Mouse (Mus musculus) hindbrain, embryonic 15.5 days (tissue): ENCODE measurements at regions not wholly inside any gene's neighbourhood (a gene's known extent, or its start where the extent isn't known, plus 50 kb on each side); places are given as distances from the start of the nearest gene placed in this dataset.

Experiments
- ATAC-seq: fragments of 200-750 bp; cut with Nextera tagmentation; 2 replicates; pipeline ENCODE4 v1.8.0; 2017; ENCODE audit warnings: low read depth, moderate number of reproducible peaks, moderate TSS enrichment; ENCODE audit not compliant: low FRiP score
- H3K27ac ChIP-seq: fragments of 300-500 bp; sonication (generic); replicated peaks from 2 replicates; pipeline ENCODE4 v1.5.1; 2015; ENCODE audit warnings: mild to moderate bottlenecking, inconsistent platforms
- H3K27me3 ChIP-seq: fragments of 300-500 bp; sonication (generic); 2 replicates; pipeline ENCODE4 v1.6.1; 2015; ENCODE audit warnings: control low read depth, inconsistent platforms
- H3K36me3 ChIP-seq: fragments of 300-500 bp; sonication (generic); 2 replicates; pipeline ENCODE4 v1.6.1; 2015; ENCODE audit warnings: control low read depth, inconsistent platforms
- H3K4me1 ChIP-seq: fragments of 300-500 bp; sonication (generic); replicated peaks from 2 replicates; pipeline ENCODE4 v1.6.1; 2015; ENCODE audit warnings: control low read depth, inconsistent platforms
- H3K4me2 ChIP-seq: fragments of 300-500 bp; sonication (generic); 2 replicates; pipeline ENCODE4 v1.6.1; 2015; ENCODE audit warnings: moderate library complexity, mild to moderate bottlenecking, inconsistent platforms
- H3K4me3 ChIP-seq: fragments of 300-500 bp; sonication (generic); 2 replicates; pipeline ENCODE4 v1.5.1; 2015; ENCODE audit warnings: mild to moderate bottlenecking, inconsistent platforms
- H3K9ac ChIP-seq: fragments of 300-500 bp; sonication (generic); 2 replicates; pipeline ENCODE4 v1.6.1; 2015; ENCODE audit warnings: inconsistent platforms
- H3K9me3 ChIP-seq: fragments of 300-500 bp; sonication (generic); 2 replicates; pipeline ENCODE4 v1.6.1; 2016; ENCODE audit warnings: control low read depth, inconsistent platforms
- WGBS: fragments of 180-500 bp; shearing (Covaris S2); methylation state at CpG from one replicate; pipeline ENCODE4 v1.1.7; 2015; 5-methylcytosine and 5-hydroxymethylcytosine counted together

DNA sequence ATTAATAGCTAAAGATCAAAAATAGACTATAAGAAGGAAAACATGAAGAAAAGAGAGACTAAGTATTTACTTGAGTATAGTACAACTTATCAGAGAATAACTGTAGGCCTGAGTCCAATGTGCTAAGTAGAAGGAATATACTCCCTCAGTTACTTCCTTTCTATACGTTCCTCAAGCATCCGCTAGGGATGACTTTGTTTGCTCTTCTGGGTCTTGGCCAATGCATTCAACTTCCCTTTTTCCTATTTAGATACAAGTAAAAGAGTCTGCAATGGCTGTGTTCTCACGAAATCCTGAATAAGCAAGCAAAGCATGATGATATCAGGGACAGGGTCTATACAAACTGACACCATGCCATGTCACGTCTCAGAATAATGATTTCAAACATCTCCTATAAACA lies 135.3 kb upstream of the Klf6 start:
- WGBS: 85% methylated on average over 4 of the region's 4 CpGs
- Histone ChIP-seq H3K27me3 (no peaks in the 10 kb centered on the region), H3K9me3 (no peaks in the 10 kb centered on the region), H3K9ac (no peak overlapping the region), H3K36me3 (no peaks in the 10 kb centered on the region), H3K27ac (no peak overlapping the region), H3K4me1 (no peaks in the 10 kb centered on the region), H3K4me2 (no peak overlapping the region), H3K4me3 (no peak overlapping the region)
- ATAC-seq: no peak

- no peak overlapping the region for H3K4me2 ChIP-seq
- no peaks in the 10 kb centered on the region for H3K36me3 ChIP-seq
- 98% methylated on average over 1 of the region's 1 CpGs for WGBS
- no peaks in the 10 kb centered on the region for H3K4me1 ChIP-seq
- ATAC-seq: no peak
- no peak overlapping the region for H3K27ac ChIP-seq
- no peak overlapping the region for H3K4me3 ChIP-seq
- H3K9ac ChIP-seq: no peak overlapping the region
- no peaks in the 10 kb centered on the region for H3K9me3 ChIP-seq
- H3K27me3 ChIP-seq: no peaks in the 10 kb centered on the region
These were observed 134.8 kb upstream of the Klf6 start for GRCm38 (mm10) chr13:5726446-5726845.

DNA sequence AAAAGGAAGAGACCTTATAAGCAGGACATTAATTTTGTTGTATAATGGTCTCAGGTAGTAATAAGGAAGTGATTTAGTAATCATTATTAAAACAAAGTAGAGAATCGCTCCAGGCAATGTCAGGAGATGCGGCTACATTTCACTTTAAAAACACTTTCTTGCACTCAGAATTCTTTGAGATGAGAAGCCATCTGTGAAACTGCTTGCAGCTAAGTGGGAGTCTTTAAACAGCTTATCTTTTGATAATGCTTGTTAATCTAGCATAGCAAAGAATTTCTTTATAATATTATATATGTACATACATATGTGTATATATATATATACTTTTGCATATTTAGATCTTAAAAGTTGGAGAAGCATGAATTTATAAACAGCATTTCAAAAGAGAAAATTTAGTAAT lies 133.1 kb upstream of the Klf6 start:
- no peak for ATAC-seq
- H3K4me1 ChIP-seq: no peaks in the 10 kb centered on the region
- WGBS: 85% methylated on average over 2 of the region's 2 CpGs
- no peaks in the 10 kb centered on the region for H3K27me3 ChIP-seq
- no peak overlapping the region for H3K4me2 ChIP-seq
- no peak overlapping the region for H3K27ac ChIP-seq
- no peaks in the 10 kb centered on the region for H3K9me3 ChIP-seq
- H3K4me3 ChIP-seq: no peak overlapping the region
- no peaks in the 10 kb centered on the region for H3K36me3 ChIP-seq
- H3K9ac ChIP-seq: no peak overlapping the region

- Histone ChIP-seq H3K27me3 (no peaks in the 10 kb centered on the region), H3K27ac (0 out of 2 replicates have a peak overlapping the region, but pooled peaks have one; percentile 22)
- peak; percentile 82 for ATAC-seq
These were observed 132.5 kb upstream of the Klf6 start for GRCm38 (mm10) chr13:5728808-5729207.

GRCm38 (mm10) chr13:5729426-5730068 lies 131.7 kb upstream of the Klf6 start:
- 59% methylated on average over 6 of the region's 6 CpGs for WGBS
- ATAC-seq: peak; percentile 63; the same call in 1 of the 2 replicates
- no peak overlapping the region for H3K4me3 ChIP-seq
- H3K4me1 ChIP-seq: no peaks in the 10 kb centered on the region
- no peaks in the 10 kb centered on the region for H3K9me3 ChIP-seq
- H3K27ac ChIP-seq: no peak overlapping the region
- no peak overlapping the region for H3K9ac ChIP-seq
- no peaks in the 10 kb centered on the region for H3K27me3 ChIP-seq
- no peaks in the 10 kb centered on the region for H3K36me3 ChIP-seq
- H3K4me2 ChIP-seq: no peak overlapping the region

More at GRCm38 (mm10) chr13:5728808-5729207, 132.5 kb upstream of the Klf6 start:
- Histone ChIP-seq H3K4me3 (no peak overlapping the region), H3K9ac (no peak overlapping the region), H3K9me3 (no peaks in the 10 kb centered on the region), H3K4me1 (no peaks in the 10 kb centered on the region), H3K36me3 (no peaks in the 10 kb centered on the region), H3K4me2 (no peak overlapping the region)
- WGBS: 12% methylated on average over 1 of the region's 1 CpGs

- H3K4me3 ChIP-seq: no peak overlapping the region
- H3K36me3 ChIP-seq: no peaks in the 10 kb centered on the region
- no peaks in the 10 kb centered on the region for H3K9me3 ChIP-seq
- no peaks in the 10 kb centered on the region for H3K27me3 ChIP-seq
- no peaks in the 10 kb centered on the region for H3K4me1 ChIP-seq
- H3K9ac ChIP-seq: no peak overlapping the region
- H3K27ac ChIP-seq: no peak overlapping the region
- 92% methylated on average over 1 of the region's 1 CpGs for WGBS
- ATAC-seq: no peak
- no peak overlapping the region for H3K4me2 ChIP-seq
These were observed 129.1 kb upstream of the Klf6 start for GRCm38 (mm10) chr13:5732206-5732605.

DNA sequence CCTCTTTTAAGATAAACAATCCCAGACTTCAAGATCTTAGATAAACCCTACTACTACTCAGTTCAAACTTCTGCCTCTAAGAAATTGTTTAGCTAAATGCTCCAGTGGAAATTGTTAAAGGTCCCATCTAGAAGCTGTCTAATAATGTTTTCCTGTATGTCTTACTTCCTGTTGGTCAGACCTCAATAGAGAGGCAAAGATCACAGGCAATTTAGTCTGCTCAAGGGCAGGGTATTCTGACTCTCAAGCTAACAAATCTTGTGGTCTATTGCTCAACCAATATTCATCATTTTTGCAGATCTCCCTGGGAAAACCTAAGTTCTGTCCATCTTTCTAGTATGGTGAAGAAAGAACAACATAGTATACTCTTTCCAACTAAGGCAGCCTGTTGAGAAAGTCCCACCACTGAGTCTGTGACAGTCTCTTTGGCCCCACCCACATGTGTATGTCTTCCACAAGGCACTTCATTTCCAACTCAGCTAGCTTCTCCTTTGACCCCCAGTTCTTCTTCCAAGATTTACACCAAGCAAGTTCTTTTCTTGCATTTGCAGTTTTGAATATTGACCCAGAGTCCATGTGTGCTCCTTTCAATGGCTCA lies 126.2 kb upstream of the Klf6 start:
- no peak for ATAC-seq
- Histone ChIP-seq H3K27ac (no peak overlapping the region), H3K27me3 (no peaks in the 10 kb centered on the region), H3K9ac (no peak overlapping the region), H3K4me1 (no peaks in the 10 kb centered on the region), H3K9me3 (no peaks in the 10 kb centered on the region), H3K4me2 (no peak overlapping the region), H3K4me3 (no peak overlapping the region), H3K36me3 (no peaks in the 10 kb centered on the region)

- Histone ChIP-seq H3K4me1 (no peaks in the 10 kb centered on the region), H3K4me3 (no peak overlapping the region), H3K4me2 (no peak overlapping the region), H3K9me3 (no peaks in the 10 kb centered on the region), H3K27me3 (no peaks in the 10 kb centered on the region), H3K36me3 (no peaks in the 10 kb centered on the region), H3K27ac (no peak overlapping the region), H3K9ac (no peak overlapping the region)
- 89% methylated on average over 6 of the region's 6 CpGs for WGBS
- no peak for ATAC-seq
These were observed 124.8 kb upstream of the Klf6 start for GRCm38 (mm10) chr13:5736472-5736871.

DNA sequence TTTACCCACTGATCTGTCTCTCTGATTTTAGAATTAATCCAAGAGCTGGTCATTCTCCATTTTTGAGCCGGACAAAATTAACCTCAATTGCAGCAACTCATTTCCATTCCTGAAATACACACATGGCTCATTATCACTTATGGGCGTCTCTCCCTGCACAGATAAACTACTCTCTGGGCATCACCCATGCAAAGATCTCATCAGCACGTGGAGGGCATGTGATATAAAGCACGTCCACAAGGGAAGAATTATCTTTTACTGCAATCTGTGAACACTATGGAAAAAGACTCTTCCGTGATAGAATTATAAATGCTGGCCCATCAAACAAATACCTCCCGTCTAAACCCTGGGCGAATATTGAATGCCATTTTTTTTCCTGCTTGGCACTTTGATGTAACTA lies 124.1 kb upstream of the Klf6 start:
- H3K9ac ChIP-seq: no peak overlapping the region
- no peak overlapping the region for H3K27ac ChIP-seq
- no peaks in the 10 kb centered on the region for H3K27me3 ChIP-seq
- no peak overlapping the region for H3K4me3 ChIP-seq
- WGBS: 71% methylated on average over 7 of the region's 7 CpGs
- no peak for ATAC-seq
- H3K9me3 ChIP-seq: no peaks in the 10 kb centered on the region
- no peak overlapping the region for H3K4me2 ChIP-seq
- no peaks in the 10 kb centered on the region for H3K4me1 ChIP-seq
- no peaks in the 10 kb centered on the region for H3K36me3 ChIP-seq

DNA sequence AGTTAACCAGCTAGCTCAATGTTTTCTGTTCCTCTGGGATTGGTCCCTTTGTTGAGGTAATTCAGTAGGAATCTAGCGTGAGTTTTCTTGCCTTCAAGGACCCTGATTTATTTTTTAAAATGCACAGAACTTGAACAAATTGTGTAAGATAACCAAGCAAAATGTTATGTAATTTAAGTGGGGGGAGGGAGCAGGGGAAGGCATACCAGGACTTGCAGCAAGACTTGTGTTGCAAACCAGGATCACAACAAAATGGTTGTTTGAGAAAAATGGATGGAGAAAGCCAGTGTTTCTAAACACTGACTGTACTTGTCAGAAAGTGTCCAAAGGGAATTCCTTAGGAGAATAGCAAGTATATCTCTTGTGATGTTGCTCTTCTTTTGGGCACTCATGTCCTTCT lies 120.5 kb upstream of the Klf6 start:
- no peak overlapping the region for H3K4me2 ChIP-seq
- no peaks in the 10 kb centered on the region for H3K36me3 ChIP-seq
- H3K4me3 ChIP-seq: no peak overlapping the region
- no peak for ATAC-seq
- no peak overlapping the region for H3K9ac ChIP-seq
- no peaks in the 10 kb centered on the region for H3K9me3 ChIP-seq
- 75% methylated on average over 1 of the region's 1 CpGs for WGBS
- no peaks in the 10 kb centered on the region for H3K27me3 ChIP-seq
- H3K27ac ChIP-seq: no peak overlapping the region
- no peaks in the 10 kb centered on the region for H3K4me1 ChIP-seq

DNA sequence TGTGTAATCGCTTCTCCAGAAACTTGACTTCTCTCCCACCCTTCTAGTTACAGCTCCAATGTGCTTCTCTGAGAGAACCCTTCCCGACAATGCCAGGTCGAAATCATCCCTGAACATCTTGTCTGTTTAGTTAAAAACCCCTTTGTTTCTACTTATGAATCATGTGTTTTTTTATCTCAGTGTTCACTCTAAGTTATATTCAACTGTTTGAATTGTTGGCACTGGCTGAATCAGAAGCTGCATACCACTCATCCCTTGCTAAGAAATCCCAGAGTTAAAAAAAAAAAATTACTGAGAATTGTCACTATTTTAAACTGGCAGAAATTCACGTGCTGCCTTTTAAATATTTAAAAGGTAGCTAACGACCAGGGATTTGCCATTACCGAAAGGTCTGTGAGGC lies 116.3 kb upstream of the Klf6 start:
- no peak overlapping the region for H3K4me3 ChIP-seq
- WGBS: 79% methylated on average over 6 of the region's 6 CpGs

GRCm38 (mm10) chr13:5757176-5757575 lies 104.1 kb upstream of the Klf6 start:
- no peak overlapping the region for H3K27ac ChIP-seq
- no peak overlapping the region for H3K4me3 ChIP-seq
- WGBS: 92% methylated on average over 3 of the region's 3 CpGs
- no peak overlapping the region for H3K9ac ChIP-seq
- H3K36me3 ChIP-seq: no peaks in the 10 kb centered on the region
- H3K4me2 ChIP-seq: no peak overlapping the region
- H3K27me3 ChIP-seq: no peaks in the 10 kb centered on the region
- H3K9me3 ChIP-seq: no peaks in the 10 kb centered on the region
- no peak for ATAC-seq
- H3K4me1 ChIP-seq: no peaks in the 10 kb centered on the region

More for the DNA sequence above, 116.3 kb upstream of the Klf6 start:
- Histone ChIP-seq H3K9ac (no peak overlapping the region), H3K9me3 (no peaks in the 10 kb centered on the region), H3K27me3 (no peaks in the 10 kb centered on the region), H3K36me3 (no peaks in the 10 kb centered on the region), H3K4me2 (no peak overlapping the region), H3K27ac (no peak overlapping the region), H3K4me1 (no peaks in the 10 kb centered on the region)
- ATAC-seq: no peak

DNA sequence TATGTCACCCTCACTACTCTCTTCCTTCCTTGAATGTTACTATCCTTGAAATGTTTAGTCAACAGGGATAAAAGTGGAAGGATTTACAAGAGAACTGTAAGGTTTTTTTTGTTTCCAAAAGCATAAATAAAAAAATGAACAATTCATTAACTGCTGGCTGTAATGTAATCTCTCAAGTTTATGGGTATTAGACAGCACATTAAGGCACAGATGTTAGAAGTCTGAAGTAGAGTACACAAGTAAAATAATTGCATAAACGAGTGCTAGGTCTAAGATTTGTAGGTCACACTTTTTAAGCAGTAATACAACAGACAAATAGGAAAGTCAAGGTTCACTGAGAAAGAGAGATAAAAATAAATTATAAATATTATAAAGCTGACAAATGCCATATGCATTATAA lies 103.3 kb upstream of the Klf6 start:
- Histone ChIP-seq H3K27ac (no peak overlapping the region), H3K4me3 (no peak overlapping the region), H3K4me2 (no peak overlapping the region), H3K4me1 (no peaks in the 10 kb centered on the region), H3K36me3 (no peaks in the 10 kb centered on the region), H3K9ac (no peak overlapping the region), H3K27me3 (no peaks in the 10 kb centered on the region), H3K9me3 (no peaks in the 10 kb centered on the region)
- no peak for ATAC-seq
- WGBS: 80% methylated on average over 1 of the region's 1 CpGs
